Mouse (Mus musculus) stomach, embryonic 16.5 days (tissue): ENCODE data around the gene Itgam. TPM values are rescaled to one million over a fixed set of nuclear protein-coding genes. Genes with fewer than 3 reads are reported as not detected.
A peak's percentile ranks its signal among the peaks of the same experiment; 100 is the strongest.
"Not testable (repeated sequence)": the region's sequence is repeated elsewhere in the genome, so short reads cannot be mapped to it uniquely, and the experiment has no call there.

Source experiments
- ATAC-seq: fragments of 200-750 bp; cut with Nextera tagmentation; 2 replicates; pipeline ENCODE4 v1.8.0; 2017; ENCODE audit warnings: moderate number of reproducible peaks, moderate TSS enrichment; ENCODE audit not compliant: insufficient read depth, low FRiP score
- H3K27ac ChIP-seq: fragments of 300-500 bp; sonication (generic); 2 replicates; pipeline ENCODE4 v1.5.1; 2014; ENCODE audit warnings: low read length
- H3K27me3 ChIP-seq: fragments of 300-500 bp; sonication (generic); 2 replicates; pipeline ENCODE4 v1.6.1; 2014; ENCODE audit warnings: low read length, control low read depth, mixed read lengths; ENCODE audit not compliant: control insufficient read depth, insufficient read depth
- H3K36me3 ChIP-seq: fragments of 300-500 bp; sonication (generic); 2 replicates; pipeline ENCODE4 v1.6.1; 2014; ENCODE audit warnings: low read length; ENCODE audit not compliant: control insufficient read depth, insufficient read depth
- H3K4me1 ChIP-seq: fragments of 300-500 bp; sonication (generic); 2 replicates; pipeline ENCODE4 v1.6.1; 2014; ENCODE audit warnings: low read length, control low read depth, mixed read lengths; ENCODE audit not compliant: control insufficient read depth, insufficient read depth
- H3K4me2 ChIP-seq: fragments of 300-500 bp; sonication (generic); 2 replicates; pipeline ENCODE4 v1.6.1; 2014; ENCODE audit warnings: low read depth, low read length, mixed read lengths
- H3K4me3 ChIP-seq: fragments of 300-500 bp; sonication (generic); replicated peaks from 2 replicates; pipeline ENCODE4 v1.5.1; 2014; ENCODE audit warnings: mild to moderate bottlenecking, low read length
- H3K9ac ChIP-seq: fragments of 300-500 bp; sonication (generic); 2 replicates; pipeline ENCODE4 v1.6.1; 2014; ENCODE audit warnings: low read length
- H3K9me3 ChIP-seq: fragments of 300-500 bp; sonication (generic); replicated peaks from 2 replicates; pipeline ENCODE4 v1.6.1; 2016; ENCODE audit warnings: low read length, control low read depth; ENCODE audit not compliant: control insufficient read depth
- WGBS: fragments of 180-500 bp; shearing (Covaris S2); extraction: QIAGEN DNeasy Blood & Tissue Kit; methylation state at CpG from one replicate; pipeline ENCODE4 v1.1.7; 2014; 5-methylcytosine and 5-hydroxymethylcytosine counted together
- polyA plus RNA-seq: library from polyadenylated mRNA; unstranded; fragments of >200 nt; fragmentation: Nextera tagmentation; extraction: Ambion mirVana; gene quantifications from 2 replicates; pipeline ENCODE4 v1.2.1, GENCODE M21; 2015

The Itgam gene
- polyA plus RNA-seq, 1 experiment from 2014 or later, result 4.1 TPM

GRCm38 (mm10) chr7:128025381-128025780 lies 37.1 kb upstream of the Itgam start:
- WGBS, result 70% methylated on average over 4 of the region's 4 CpGs
- Histone ChIP-seq H3K9ac (no peak overlapping the region), H3K4me1 (no peaks in the 10 kb centered on the region), H3K36me3 (no peaks in the 10 kb centered on the region), H3K27ac (no peak overlapping the region), H3K27me3 (no peaks in the 10 kb centered on the region), H3K4me2 (no peak overlapping the region), H3K4me3 (no peak overlapping the region), H3K9me3 (no peaks in the 10 kb centered on the region)
- ATAC-seq, result peak; percentile 17; the same call in 1 of the 2 replicates

GRCm38 (mm10) chr7:128031403-128031976 lies 30.9 kb upstream of the Itgam start:
- Histone ChIP-seq H3K27me3 (no peaks in the 10 kb centered on the region), H3K9ac (no peak overlapping the region), H3K27ac (peak overlapping the region; percentile 80), H3K4me3 (no peak overlapping the region), H3K36me3 (no peaks in the 10 kb centered on the region), H3K9me3 (no peaks in the 10 kb centered on the region), H3K4me2 (no peak overlapping the region), H3K4me1 (no peaks in the 10 kb centered on the region)
- ATAC-seq, result peak; percentile 85; the same call in 1 of the 2 replicates
- WGBS, result 40% methylated on average over 9 of the region's 9 CpGs

GRCm38 (mm10) chr7:128032290-128032988 lies 30.0 kb upstream of the Itgam start:
- peak; percentile 85; the same call in 1 of the 2 replicates for ATAC-seq
- Histone ChIP-seq H3K4me1 (no peaks in the 10 kb centered on the region), H3K4me2 (no peak overlapping the region), H3K9ac (no peak overlapping the region), H3K27ac (peak overlapping the region; percentile 80), H3K9me3 (no peaks in the 10 kb centered on the region), H3K27me3 (no peaks in the 10 kb centered on the region), H3K36me3 (no peaks in the 10 kb centered on the region), H3K4me3 (no peak overlapping the region)
- 75% methylated on average over 5 of the region's 5 CpGs for WGBS

DNA sequence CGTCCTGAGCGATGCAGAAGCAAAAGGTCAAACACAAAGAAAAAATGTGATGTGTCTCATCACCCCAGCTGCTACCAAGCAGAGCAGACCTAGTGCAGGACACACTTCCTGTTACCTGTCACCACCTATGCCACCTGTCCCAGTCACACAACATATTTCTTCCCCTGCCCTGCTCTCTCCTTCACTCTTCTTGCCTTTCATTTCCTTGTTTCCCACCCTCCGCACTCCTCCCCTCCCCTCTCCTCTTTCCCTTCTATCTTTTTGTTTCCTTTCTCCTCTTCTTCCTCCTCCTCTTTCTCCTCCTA lies 29.5 kb upstream of the Itgam start:
- H3K4me2 ChIP-seq, result no peak overlapping the region

GRCm38 (mm10) chr7:128033616-128034015 lies 28.8 kb upstream of the Itgam start:
- no peaks in the 10 kb centered on the region for H3K9me3 ChIP-seq
- no peak overlapping the region for H3K9ac ChIP-seq
- H3K27ac ChIP-seq, result no peak overlapping the region; the same call in 1 of the 2 replicates
- no peak for ATAC-seq
- no peaks in the 10 kb centered on the region for H3K27me3 ChIP-seq
- H3K4me1 ChIP-seq, result no peaks in the 10 kb centered on the region
- 86% methylated on average over 4 of the region's 4 CpGs for WGBS
- no peak overlapping the region for H3K4me2 ChIP-seq
- no peaks in the 10 kb centered on the region for H3K36me3 ChIP-seq
- H3K4me3 ChIP-seq, result no peak overlapping the region

More for the DNA sequence above, 29.5 kb upstream of the Itgam start:
- H3K4me1 ChIP-seq, result no peaks in the 10 kb centered on the region
- no peak for ATAC-seq
- no peaks in the 10 kb centered on the region for H3K9me3 ChIP-seq
- no peaks in the 10 kb centered on the region for H3K36me3 ChIP-seq
- no peak overlapping the region for H3K4me3 ChIP-seq
- H3K27me3 ChIP-seq, result no peaks in the 10 kb centered on the region
- H3K27ac ChIP-seq, result peak overlapping the region; percentile 80
- WGBS, result 91% methylated on average over 3 of the region's 3 CpGs
- no peak overlapping the region for H3K9ac ChIP-seq

DNA sequence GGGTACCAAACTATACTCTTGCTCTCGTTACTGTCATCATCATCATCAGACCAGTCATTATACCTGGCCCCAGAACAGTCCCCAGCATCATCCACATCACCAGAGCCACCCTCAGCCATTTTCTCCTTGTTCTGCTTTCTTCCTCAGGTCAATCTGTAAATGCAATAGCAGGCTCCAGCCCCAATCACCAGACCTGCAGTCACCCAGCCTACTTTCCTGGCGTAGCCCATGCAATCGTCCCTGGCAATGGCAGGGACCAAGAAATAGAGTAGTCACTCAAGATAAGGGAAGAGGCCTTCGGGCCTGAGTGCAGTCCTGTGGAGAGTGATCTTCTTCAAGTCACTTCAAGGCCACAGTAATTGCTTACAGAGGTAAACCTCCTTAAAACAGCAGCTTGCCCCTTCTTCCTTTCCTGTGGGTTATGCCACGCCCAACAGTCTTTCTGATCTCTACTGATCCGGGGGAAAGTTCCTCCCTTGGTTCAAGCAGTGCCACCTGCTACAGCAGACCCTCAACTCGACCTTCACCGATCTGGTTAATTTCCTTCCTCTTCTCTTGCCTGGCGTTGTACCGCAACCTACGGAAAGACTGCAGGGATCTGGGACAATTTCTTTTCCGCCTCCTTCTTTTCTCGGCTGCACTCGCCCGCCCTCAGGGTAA lies 20.1 kb upstream of the Itgam start:
- ATAC-seq, result not testable (repeated sequence)

DNA sequence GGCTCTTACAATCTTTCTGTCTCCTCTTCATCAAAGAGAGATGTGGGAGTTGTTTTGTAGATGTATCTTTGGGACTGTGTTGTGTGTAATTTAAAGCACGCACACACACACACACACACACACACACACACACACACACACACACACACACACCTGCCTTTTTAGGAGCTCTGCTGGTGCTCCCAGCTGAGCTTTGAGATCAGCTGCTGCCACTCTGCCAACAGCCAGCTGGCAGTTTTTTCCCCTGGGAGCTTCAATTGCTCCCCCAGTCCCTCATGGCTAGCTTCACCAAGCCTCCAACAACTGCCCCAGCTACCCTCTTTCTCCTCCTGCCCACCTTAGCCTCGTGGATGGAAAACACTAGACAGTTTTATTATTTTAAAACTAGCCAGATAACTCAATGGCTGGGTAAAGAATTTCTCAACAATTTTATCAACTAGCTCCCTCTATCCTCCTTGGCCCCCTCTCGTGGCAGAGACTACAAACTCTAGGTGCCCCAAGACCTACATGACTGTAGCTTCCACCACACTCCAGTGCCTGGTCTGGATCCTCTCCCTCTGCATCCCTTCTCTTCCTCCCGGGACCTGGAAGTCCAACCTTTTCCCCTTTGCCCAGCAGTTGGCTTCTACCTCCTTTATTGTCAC lies 18.2 kb upstream of the Itgam start:
- ATAC-seq, result no peak
- H3K4me1 ChIP-seq, result no peaks in the 10 kb centered on the region

More for the DNA sequence above, 20.1 kb upstream of the Itgam start:
- 83% methylated on average over 15 of the region's 15 CpGs for WGBS
- not testable (repeated sequence) for H3K4me3 ChIP-seq, H3K4me1 ChIP-seq, H3K9ac ChIP-seq, H3K4me2 ChIP-seq, H3K36me3 ChIP-seq, H3K27ac ChIP-seq, H3K27me3 ChIP-seq, H3K9me3 ChIP-seq

DNA sequence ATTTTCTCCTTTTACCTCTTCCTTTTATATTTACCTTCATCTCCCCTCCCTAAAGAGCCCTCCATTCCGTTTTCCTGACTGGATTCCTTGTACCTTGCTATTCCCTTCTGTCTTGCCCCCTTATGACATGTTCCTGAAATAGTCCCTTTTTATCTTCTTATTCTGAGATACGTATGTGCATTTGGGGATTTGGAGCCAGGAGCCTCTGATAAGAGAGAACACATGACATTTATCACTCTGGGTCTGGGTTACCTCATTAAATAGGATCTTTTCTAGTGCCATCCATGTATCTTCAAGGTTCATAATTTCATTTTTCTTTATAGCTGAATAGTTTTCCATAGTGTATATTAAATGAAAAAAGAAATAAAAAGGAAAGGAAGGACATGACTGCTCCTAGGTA lies 16.8 kb upstream of the Itgam start:
- H3K4me2 ChIP-seq, result no peak overlapping the region
- no peak overlapping the region for H3K4me3 ChIP-seq
- WGBS, result 60% methylated on average over 2 of the region's 2 CpGs
- H3K27me3 ChIP-seq, result no peaks in the 10 kb centered on the region
- H3K36me3 ChIP-seq, result no peaks in the 10 kb centered on the region
- H3K9ac ChIP-seq, result no peak overlapping the region
- ATAC-seq, result no peak
- no peaks in the 10 kb centered on the region for H3K4me1 ChIP-seq
- no peak overlapping the region for H3K27ac ChIP-seq
- H3K9me3 ChIP-seq, result no peaks in the 10 kb centered on the region

More for the DNA sequence above, 18.2 kb upstream of the Itgam start:
- H3K4me2 ChIP-seq, result no peak overlapping the region
- 73% methylated on average over 4 of the region's 4 CpGs for whole genome bisulfite sequencing
- no peak overlapping the region for H3K27ac ChIP-seq
- H3K27me3 ChIP-seq, result no peaks in the 10 kb centered on the region
- no peak overlapping the region for H3K4me3 ChIP-seq
- H3K9ac ChIP-seq, result no peak overlapping the region
- no peaks in the 10 kb centered on the region for H3K9me3 ChIP-seq
- no peaks in the 10 kb centered on the region for H3K36me3 ChIP-seq

GRCm38 (mm10) chr7:128048819-128049218 lies 13.6 kb upstream of the Itgam start:
- Histone ChIP-seq H3K27ac (no peak overlapping the region), H3K4me3 (no peak overlapping the region), H3K4me1 (no peaks in the 10 kb centered on the region), H3K36me3 (no peaks in the 10 kb centered on the region), H3K9ac (no peak overlapping the region), H3K9me3 (no peaks in the 10 kb centered on the region), H3K4me2 (no peak overlapping the region), H3K27me3 (no peaks in the 10 kb centered on the region)
- 89% methylated on average over 4 of the region's 4 CpGs for WGBS
- ATAC-seq, result no peak
